Mouse (Mus musculus) ovary, adult 18-20 months (tissue): ENCODE data around the gene Cyp39a1.

Source experiments
- DNase-seq: peaks from one replicate; pipeline ENCODE4 v3.0.0; 2022; ENCODE audit warnings: low spot score, mixed read lengths

The Cyp39a1 gene

DNA sequence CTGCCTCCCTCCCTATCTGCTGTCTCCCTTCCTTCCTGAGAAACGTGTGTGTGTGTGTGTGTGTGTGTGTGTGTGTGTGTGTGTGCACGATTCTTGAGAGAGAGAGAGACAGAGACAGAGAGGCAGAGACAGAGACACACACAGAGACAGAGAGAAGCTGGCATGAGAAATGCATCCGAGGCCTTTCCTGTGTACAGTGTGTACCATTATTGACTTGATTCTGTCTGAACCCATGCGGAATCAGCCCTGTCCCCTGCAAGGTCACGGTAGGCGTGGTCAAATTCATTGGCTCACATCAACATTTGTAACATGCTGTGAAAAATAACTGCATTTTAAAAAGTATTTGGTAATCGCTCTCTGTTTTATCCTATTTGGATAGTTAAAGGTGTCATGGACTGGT lies 16.9 kb downstream of the Cyp39a1 start:
- no peak for DNase-seq

DNA sequence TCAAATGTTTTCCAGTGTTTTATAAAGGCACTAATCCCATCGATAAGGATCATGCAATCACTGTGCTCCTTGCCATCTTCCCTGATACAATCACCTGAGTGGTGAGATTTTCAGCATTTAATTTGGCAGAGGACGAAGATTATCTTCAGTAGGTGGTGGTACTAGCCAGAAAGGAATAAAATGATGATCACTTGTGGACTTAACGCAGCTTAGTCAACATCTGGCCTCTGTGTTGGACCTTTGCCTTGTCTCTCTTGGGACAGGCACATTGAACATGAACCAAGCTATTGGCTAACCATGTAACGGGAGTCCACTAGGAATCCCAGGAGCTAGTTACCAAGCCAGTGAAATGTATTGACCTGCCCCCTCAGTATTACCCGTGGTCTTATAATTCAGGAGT lies 17.4 kb downstream of the Cyp39a1 start:
- DNase-seq: no peak

DNA sequence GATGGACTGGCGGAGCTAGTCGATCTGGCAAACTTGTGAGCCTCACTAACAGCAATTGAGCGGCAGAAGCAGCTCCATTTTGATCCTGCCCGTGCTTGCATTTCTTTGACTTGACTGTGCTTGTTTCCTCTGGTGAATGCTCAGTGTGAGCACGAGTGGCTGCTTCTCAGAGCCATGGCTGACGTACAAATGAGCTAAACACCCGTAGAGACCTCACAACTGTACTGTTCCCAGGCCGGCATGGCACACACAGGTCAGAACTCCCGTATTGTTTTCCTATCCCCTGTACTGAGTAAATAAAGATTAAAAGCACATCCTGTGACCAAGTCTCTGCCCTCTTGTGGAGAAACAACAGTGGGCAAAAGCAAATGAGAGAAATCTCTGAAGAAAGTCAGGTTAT lies 22.4 kb downstream of the Cyp39a1 start:
- DNase-seq: no peak

DNA sequence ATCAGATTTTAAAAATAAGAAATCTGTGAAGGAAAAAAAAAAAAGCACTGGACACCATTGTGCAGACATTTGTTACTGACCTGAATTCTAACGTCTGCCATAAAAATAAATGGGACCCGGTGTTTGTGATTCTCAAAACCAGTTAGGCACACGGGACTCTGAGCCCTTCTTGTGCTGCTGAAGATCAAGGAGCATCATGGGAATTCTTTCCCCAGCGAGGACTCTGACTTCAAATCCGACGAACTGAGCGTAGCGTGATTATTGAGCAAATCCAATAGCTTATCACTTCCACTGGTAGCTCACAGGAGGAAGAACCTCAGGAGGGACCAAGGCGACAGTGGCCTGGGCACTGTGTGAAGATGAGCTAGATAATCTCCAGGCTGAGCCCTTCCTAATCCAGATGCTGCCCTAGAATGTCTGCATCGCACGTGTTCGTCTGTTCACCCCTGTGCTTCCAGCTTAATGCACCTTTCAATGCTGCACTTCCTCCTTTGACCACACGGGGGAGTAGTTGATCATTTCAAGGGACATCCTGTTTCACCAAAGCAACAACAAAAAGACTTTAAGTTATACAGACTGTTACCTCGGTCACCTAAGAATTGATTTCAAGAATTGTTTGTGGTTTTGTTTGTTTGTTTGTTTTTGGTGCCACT lies 31.9 kb downstream of the Cyp39a1 start:
- no peak for DNase-seq

DNA sequence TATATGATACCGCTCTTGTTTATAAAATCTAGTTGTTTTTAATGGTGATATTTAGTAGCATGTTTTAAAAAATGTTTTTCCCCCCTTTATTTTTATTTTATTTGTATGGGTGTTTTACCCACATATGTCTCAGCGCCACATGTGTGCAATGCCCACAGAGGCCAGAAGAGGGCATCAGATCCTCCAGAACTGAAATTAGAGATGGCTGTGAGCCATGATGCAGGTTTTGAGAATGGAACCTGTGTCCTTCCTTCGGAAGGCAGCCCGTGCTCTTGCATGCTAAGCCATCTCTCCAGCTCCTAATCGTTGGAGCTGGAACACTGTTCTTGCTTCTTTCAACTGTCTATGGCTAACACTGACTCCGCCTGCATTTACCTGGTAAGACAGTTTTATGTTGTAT lies 33.8 kb downstream of the Cyp39a1 start:
- DNase-seq: no peak

DNA sequence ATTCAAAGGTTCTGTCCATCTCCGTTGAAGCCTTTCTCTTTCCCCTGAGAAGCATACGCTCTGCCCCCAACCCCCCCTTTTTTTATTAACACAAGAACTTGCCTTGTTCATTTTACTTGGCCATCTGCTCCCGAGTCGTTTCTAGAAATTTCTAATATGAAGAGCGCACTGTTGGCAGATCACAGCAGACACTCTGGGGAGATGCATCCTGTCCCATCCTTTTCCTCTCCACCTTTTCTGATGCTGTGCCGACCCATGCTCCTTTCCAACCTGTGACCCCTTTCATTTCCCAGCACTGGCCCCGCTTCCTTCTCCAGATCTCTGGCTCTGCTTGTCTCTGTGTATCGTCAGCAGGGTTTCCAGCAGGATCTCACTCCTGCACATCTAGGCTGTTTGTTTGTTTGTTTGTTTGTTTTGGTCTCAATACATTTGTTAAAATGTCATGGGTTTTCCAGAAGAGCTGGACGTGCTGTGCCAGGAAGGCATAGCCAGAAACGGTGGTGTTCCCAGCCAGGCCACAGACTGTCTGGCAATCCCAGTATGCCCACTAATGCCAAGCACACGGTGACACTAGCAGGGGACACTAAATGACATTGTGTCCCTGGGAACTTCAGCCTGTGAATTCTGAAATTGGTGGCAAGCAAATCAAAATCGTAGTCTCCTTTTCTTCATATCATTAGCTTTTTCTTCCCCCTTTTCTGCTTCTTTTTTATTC lies 37.1 kb downstream of the Cyp39a1 start:
- no peak for DNase-seq

DNA sequence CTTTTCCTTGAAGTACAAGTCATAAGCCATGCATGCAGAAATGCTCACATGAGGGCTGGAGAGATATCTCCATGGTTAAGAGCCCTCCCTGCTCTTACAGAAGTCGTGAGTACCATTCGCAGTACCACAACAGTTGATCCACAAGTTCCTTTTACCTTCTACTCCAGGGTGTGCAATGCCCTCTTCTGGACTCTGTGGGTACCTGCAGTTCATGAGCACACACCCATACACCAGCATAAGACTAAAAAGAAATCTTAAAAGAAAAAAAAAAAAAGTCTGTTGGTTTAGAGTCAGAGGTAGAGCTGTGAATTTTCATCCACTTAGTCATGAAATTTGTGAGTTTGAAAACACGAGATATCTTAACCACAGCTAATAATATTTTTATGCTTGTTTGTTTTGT lies 39.5 kb downstream of the Cyp39a1 start:
- no peak for DNase-seq

DNA sequence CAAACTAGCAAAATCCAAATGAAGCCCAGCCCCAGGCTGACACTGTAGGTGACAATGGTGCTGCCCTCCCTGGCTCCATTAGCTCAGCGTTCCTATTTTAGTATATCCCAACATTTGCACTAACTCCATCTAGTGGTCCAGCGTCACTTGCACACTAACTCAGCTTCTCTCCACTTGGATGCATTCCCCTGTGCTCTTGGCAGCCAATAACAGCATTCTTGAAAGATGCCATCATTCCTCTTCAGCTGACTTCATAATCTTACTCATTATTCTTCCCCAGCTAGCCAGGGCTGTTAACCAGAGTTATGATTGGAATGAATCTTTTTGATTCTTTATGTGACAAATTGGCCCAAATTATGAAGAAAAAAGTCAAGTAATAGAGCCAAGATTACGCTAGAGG lies 40.0 kb downstream of the Cyp39a1 start:
- DNase-seq: no peak

DNA sequence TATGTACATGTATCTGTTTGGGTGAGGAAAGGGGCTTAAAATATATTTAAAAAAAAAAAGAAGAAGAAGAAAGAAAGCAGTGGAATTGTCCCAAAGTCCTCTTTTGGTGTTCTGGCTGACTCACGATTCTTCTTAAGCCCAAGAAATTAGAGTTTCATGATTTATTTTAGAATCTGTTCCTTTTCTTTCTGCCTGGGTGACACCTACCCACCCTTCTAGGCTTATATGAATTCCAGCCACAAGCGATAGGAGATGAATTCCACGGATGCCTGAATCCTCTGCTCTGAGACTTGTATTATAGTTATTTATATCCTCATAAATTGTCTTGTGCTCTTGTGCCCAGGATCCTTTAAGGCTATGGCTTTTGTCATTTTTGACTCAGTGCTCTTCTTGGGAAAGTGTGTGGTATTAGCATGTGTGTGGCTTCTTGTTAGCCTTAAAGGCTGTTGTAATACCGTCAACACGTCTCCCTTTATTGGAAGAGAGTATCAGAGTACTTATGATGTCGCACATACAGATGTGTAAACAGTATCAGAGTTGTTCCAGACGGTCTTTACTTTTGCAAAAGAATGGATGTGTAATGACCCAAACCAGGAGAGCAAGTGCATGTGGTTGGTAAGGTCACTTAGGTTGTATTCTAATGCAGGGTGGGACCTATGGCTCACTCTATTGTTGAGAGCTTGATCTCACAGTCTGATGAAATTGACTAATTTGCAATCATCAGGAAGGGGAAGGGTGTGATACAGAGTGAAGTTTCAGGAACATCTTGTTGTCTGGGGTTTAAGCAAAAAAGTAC lies 44.5 kb downstream of the Cyp39a1 start:
- DNase-seq: no peak

DNA sequence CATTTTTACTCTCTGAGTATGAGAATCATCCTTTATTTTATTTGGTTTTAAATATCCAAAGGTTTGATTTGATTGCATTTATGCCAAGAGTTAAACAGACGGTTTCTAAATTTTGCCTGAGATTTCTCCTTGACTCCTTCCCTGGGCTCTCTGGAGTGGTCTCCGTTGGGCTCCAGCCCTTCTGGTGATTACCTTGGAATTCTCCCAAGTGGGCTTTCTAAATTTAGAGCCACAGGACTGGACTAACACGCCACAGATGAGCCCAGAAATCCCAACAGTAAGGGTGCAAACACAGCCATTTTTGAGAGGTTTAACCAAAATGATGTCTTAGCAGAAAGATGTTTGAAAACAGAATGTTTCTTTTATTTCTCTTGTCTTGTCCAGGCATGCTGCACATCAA lies 47.0 kb downstream of the Cyp39a1 start:
- DNase-seq: no peak

DNA sequence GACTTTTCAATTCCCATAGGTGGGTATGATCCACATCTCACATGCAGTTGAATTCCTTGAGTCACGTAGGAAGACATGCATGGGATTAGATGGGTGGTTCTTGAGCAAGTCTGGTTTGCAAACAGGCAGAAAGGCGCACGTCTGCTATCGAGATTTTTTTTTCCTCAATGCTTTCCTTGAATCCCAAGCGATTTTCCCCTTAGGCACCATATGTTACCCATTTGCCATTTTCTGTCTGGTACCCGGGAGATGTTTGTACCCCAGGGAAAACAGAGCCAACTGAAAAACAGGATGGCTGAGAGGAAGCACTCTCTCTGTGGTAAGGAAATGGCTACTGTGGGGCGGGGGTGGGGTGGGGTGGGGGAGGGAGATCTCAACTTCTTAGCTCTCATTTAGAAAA lies 49.4 kb downstream of the Cyp39a1 start:
- no peak for DNase-seq

DNA sequence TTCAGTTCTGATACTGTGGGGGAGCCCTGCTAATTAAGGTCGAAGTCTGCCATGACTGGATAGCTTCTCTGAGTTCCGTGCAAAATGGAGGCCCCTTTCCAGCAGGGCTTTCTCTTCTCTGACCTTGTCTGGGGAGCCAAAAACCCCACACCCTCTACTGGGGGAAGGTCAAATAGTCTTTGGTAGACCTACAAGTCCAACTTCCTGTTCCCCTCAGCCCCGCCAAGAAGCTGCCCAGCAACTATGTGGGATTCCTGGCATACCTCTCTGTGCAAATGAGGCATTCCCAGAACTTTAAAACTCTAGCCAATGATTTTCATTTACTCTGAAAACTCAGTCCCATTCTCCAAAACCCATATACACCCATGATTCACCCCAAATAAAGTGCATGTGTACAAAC lies 52.2 kb downstream of the Cyp39a1 start:
- no peak for DNase-seq

DNA sequence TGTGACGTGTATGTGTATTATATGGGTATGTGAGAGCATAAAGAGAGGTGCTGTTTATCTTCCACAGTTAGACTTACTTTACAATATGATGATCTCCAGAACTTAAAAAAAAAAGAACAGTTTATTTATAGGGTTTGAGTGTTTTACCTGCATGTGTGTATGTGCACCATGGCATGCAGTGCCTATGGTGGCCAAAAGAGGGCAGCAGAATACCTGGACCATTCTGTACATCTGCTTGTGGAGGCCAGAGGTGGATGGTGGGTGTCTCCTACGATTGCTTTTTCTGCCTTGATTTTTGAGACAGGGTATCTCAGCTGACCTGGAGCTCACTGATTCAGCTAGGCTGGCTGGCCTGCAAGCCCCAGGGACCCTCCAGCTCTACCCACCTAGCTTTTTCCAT lies 57.3 kb downstream of the Cyp39a1 start:
- DNase-seq: no peak

DNA sequence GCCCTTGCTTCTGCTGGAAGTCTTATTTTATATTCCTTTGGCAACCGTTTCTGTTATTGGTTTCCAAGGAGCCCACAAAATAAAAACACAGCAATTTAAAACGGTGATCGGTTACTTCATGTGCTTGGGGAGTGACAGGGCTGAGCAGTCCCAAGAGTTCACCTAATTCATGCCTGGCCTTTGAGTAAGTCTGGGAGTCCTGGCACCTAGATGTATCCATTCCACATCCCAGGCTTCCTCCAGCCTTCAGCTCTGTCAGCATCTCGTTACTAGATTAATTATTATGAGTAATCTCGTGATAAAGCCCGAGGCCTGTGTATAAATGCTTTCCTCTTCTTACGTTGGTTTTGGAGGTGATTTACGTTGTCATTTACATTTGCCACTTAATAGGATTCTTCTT lies 64.1 kb downstream of the Cyp39a1 start:
- DNase-seq: no peak

DNA sequence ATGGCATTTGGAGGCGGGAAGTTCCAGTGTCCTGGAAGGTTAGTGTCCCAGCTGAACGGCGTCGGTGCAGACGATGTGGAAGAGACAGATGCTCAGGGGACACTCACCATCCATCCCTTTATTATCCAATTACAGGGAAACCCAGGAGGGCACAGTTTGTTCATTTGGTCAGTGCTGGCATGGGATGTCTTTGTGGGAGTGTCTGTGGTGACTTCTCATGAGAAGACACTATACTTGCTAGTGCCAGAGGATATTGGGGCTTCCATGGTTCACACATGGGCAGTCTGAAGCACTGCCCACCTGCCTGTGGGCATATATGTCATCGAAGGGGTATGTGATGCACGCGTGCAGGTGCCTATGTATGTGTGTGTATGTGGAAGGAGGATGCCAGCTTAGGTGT lies 64.8 kb downstream of the Cyp39a1 start:
- no peak for DNase-seq

DNA sequence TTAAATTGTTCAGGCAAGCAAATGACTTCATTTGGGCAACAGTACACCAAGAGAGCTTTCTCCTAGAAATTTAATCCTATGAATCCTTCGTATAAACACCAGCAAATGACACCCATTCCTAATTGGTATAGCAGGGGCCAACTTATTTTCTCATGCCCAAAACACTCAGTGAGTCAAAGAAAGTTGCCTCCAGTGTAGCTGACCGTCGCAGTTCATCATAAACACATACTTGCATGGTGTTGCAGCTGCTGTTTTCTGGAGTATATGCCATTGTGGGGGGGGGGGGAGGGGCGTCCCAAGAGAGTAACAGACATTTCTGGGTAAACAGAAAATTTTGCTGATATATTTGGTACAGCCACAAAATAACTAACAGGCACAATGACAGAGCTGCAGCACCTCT lies 67.0 kb downstream of the Cyp39a1 start:
- DNase-seq: no peak

DNA sequence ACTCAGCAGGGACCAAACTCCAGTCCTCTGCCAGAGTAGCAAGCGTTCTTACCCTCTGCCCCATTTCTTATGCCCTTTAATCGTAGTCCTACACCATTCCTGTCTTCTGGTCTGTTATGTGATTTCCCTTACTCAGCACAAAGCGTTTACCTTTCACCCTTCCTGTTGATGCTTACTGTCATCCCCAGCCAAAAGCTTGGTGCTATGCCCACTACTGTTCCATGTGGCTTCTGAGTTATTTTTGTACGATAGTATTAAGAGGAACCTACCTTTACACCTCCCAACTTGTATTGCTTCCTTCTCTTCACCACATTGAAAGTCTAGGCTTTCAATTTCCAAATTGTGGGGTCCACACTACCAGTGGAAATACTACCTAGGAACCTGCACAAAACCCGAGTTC lies 76.7 kb downstream of the Cyp39a1 start:
- DNase-seq: no peak

DNA sequence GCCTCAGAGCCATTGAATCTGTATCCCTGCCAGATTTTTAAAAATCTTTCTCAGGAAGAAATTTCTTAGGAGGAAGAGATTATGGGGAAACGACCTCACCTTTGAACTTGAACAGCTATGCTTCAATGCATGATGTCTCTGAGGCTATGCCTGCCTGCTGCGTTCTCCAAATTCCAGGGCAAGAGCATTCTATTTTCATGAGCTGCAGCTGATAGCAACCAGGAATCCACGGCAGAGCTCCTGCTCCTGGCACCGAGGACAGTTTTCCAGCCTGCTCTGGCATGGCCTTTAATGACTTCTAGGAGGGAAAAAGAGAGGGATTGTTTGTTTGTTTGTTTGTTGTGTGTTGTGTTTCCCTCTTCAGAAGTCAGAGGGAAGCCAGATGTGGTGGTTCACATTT lies 77.2 kb downstream of the Cyp39a1 start:
- no peak for DNase-seq

DNA sequence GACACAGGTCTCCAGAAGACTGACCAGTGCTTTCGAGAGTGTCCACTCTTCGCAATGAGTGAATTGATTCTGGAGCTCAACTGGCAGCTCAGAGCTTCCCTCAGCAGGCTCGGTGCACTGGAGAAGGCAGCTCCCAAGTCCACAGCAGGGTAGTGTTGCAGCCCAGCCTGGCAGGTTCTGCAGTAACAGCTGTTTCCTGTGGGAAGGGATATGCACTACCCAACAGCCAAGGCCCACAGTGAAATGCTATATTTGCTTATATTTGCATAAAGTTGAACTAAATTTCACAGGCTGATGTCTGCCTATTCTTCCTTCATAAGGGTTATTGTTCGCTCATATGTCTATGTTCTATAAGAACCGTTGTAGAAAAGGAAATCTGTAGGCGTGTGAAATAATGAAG lies 83.9 kb downstream of the Cyp39a1 start:
- DNase-seq: no peak

DNA sequence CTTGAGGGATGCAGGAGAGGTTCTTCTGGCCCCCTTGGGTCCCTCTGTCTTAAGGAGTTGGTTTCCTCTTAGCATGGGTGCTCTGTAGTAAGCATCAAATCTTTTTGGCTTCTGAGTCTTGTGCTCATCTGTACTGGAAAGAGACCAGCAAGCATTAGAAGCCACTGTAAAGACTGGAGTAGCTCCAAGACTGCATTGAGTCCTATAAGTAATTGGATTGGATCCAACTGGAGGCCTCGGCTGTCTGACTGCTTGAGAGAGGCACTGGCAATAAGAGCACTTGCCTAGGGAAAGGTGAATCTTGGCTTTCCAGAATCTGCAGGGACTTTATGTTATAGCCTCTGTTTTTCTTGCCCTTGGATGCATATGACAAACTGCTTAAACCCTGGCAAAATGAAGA lies 85.6 kb downstream of the Cyp39a1 start:
- DNase-seq: no peak

DNA sequence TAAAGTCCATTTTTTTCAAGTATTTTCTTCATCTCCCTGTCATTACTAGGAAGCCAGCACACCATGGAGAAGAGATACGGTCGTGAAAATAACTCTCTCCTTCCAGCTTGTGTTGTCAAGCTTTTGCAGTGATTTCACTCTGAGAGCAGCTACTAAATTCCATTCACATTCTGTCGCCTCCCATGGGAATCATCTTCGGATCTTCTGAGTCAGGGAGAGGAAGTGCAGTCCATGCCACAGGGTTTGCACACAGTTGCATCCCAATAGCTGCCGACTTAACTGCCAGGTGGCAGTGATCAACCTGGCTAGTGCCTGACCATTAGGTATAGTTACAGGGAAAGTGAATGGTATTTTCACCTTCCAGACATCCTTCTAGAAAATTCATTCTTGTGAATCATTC lies 87.5 kb downstream of the Cyp39a1 start:
- no peak for DNase-seq

DNA sequence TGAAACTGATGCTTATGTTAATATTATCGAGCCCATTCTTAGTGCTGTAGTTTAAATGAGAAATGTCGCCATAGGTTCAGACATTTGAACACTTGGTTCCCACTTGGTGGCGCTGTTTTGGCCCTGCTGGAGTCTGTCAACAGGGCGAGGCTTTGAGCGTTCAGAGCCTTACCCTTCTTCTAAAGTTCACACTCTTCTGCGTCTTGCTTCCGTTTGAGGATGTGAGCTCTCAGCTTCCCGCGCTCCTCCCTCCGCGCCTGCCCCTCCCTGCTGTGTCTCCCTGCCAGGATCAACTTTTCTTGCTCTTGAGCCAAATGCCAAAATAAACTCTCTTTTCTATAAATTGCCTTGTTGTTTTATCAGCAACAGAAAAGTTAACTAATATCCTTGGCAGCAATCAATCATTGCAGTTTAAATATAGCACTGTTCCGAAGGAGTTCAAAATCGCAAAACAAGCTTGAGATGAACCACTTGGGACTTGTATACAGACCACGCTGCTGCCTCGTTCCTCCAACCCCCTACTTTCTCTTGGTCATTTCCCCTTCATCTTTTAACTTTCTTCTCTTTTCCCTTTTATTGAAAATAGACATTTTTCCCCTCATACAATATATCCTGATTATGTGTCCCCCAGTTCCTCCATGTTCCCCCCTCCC lies 91.5 kb downstream of the Cyp39a1 start:
- DNase-seq: no peak

DNA sequence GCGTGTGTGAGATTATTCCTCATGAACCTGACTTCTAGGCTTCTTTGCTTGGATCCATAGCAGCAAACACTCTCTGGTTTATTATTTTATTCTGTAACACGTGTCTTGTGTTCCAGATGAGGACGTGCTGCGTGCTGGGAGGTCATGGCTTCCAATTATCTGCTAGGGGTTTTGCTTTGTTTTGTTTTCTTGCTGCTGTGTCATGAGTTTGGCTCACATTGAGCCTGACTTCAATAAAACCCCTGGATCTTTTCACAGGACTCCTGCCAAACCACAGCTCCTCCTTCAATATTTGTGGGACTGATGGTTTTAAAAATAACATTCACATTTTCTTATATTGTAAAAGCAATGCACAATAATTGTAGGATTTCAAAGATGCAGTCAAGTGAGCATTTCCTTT lies 117.3 kb downstream of the Cyp39a1 start:
- DNase-seq: peak; percentile 59
